12 mouse cellular contexts compared by ENCODE assay signal in genomic region chr1:135466935-135467334, GRCm38 (mm10). TPM values are rescaled to one million over a fixed set of nuclear protein-coding genes. Genes with fewer than 3 reads are reported as not detected.
DNase-seq lines count a peak whose midpoint lies in the region; ATAC-seq and TF ChIP-seq lines count a peak whose summit lies in the region.
"Had no signal": no experiment of that assay in that cellular context is flagged by ENCODE, and none has a peak within 500 bp of the region (broad histone marks: within the 10 kb centered on the region; RNA-seq: fewer than 3 reads in every experiment).

No protein-coding gene starts in this region.

- WGBS in midbrain, embryonic 11.5 days: 79% methylated on average over 3 of the region's 3 CpGs
- 75% methylated on average over 3 of the region's 3 CpGs for WGBS in midbrain, embryonic 13.5 days
- 55% methylated on average over 3 of the region's 3 CpGs for WGBS in heart, postnatal 0 days
- WGBS in stomach, embryonic 16.5 days: 64% methylated on average over 3 of the region's 3 CpGs

- no peaks in the 10 kb centered on the region for H3K9me3 ChIP-seq in midbrain, embryonic 11.5 days (ENCODE audit: control insufficient read depth, low read length)
- H3K9me3 ChIP-seq in midbrain, embryonic 13.5 days: no peaks in the 10 kb centered on the region
- no peaks in the 10 kb centered on the region for H3K9me3 ChIP-seq in heart, postnatal 0 days (replicated peaks; ENCODE audit: control insufficient read depth, low read length)
- H3K9me3 ChIP-seq in stomach, embryonic 16.5 days (replicated peaks; ENCODE audit: control insufficient read depth, low read length): no peaks in the 10 kb centered on the region
- H3K9me3 ChIP-seq: limb, embryonic 12.5 days had no signal

- ATAC-seq in midbrain, embryonic 11.5 days (ENCODE audit: low FRiP score): no peak
- ATAC-seq in midbrain, embryonic 13.5 days: no peak
- ATAC-seq in heart, postnatal 0 days (ENCODE audit: insufficient read depth, low read depth): 0 out of 2 replicates have a peak, but pooled peaks have one; percentile 35
- peak; percentile 21; the same call in 1 of the 2 replicates for ATAC-seq in stomach, embryonic 16.5 days (ENCODE audit: insufficient read depth, low FRiP score)
- no peak for ATAC-seq in cerebellum, adult (ENCODE audit: insufficient number of reproducible peaks, low FRiP score, low TSS enrichment)
- ATAC-seq: activated CD4-positive, CD25-positive, alpha-beta regulatory T cell, adult 4 months had no signal

- no peak overlapping the region for H3K4me3 ChIP-seq in midbrain, embryonic 11.5 days (ENCODE audit: low read depth, low read length)
- no peak overlapping the region for H3K4me3 ChIP-seq in midbrain, embryonic 13.5 days (replicated peaks)
- H3K4me3 ChIP-seq in heart, postnatal 0 days (ENCODE audit: low read depth, low read length): no peak overlapping the region
- H3K4me3 ChIP-seq in stomach, embryonic 16.5 days (replicated peaks; ENCODE audit: low read length): no peak overlapping the region
- H3K4me3 ChIP-seq: limb, embryonic 12.5 days had no signal

- no peak overlapping the region for H3K27ac ChIP-seq in midbrain, embryonic 11.5 days (ENCODE audit: low read depth, low read length)
- no peak overlapping the region for H3K27ac ChIP-seq in midbrain, embryonic 13.5 days
- H3K27ac ChIP-seq in heart, postnatal 0 days (ENCODE audit: low read depth): no peak overlapping the region
- H3K27ac ChIP-seq in stomach, embryonic 16.5 days (ENCODE audit: low read length): no peak overlapping the region
- H3K27ac ChIP-seq: limb, embryonic 12.5 days had no signal

- peak; percentile 49 for DNase-seq in adrenal gland, adult 2 months
- DNase-seq in adrenal gland, adult 8-10 months: no peak
- peak; percentile 60 for DNase-seq in midbrain, embryonic 11.5 days (ENCODE audit: low spot score, missing footprints)
- no peak for DNase-seq in heart, postnatal 0 days (ENCODE audit: low spot score)
- no peak for DNase-seq in ovary, postnatal 36 days (ENCODE audit: low spot score)
- DNase-seq: cerebellum, adult 9-10 months; gastrocnemius, postnatal 14 days had no signal

- no peak for TF ChIP-seq EP300 in heart, postnatal 0 days (IDR thresholded peaks at IDR 0.05; ENCODE audit: low read depth)

- no peaks in the 10 kb centered on the region for H3K27me3 ChIP-seq in midbrain, embryonic 11.5 days (ENCODE audit: control insufficient read depth, insufficient read depth, low read length)
- no peaks in the 10 kb centered on the region for H3K27me3 ChIP-seq in midbrain, embryonic 13.5 days
- H3K27me3 ChIP-seq in heart, postnatal 0 days (ENCODE audit: control insufficient read depth, insufficient read depth, low read length): no peaks in the 10 kb centered on the region
- H3K27me3 ChIP-seq in stomach, embryonic 16.5 days (ENCODE audit: control insufficient read depth, insufficient read depth, low read length): no peaks in the 10 kb centered on the region
- H3K27me3 ChIP-seq: limb, embryonic 12.5 days had no signal

- no peak for TF ChIP-seq CTCF in heart, postnatal 0 days (IDR thresholded peaks at IDR 0.05; ENCODE audit: low read depth)

- no peaks in the 10 kb centered on the region for H3K4me1 ChIP-seq in midbrain, embryonic 11.5 days (ENCODE audit: control insufficient read depth, insufficient read depth, low read length)
- H3K4me1 ChIP-seq in midbrain, embryonic 13.5 days (replicated peaks): no peaks in the 10 kb centered on the region
- H3K4me1 ChIP-seq in heart, postnatal 0 days (ENCODE audit: control insufficient read depth, insufficient read depth): no peaks in the 10 kb centered on the region
- H3K4me1 ChIP-seq in stomach, embryonic 16.5 days (ENCODE audit: control insufficient read depth, insufficient read depth, low read length): peaks cover 8% of the 10 kb centered on the region; the same call in 1 of the 2 replicates

- H3K9ac ChIP-seq in midbrain, embryonic 11.5 days (ENCODE audit: low read length): no peak overlapping the region
- no peak overlapping the region for H3K9ac ChIP-seq in midbrain, embryonic 13.5 days (replicated peaks)
- no peak overlapping the region for H3K9ac ChIP-seq in heart, postnatal 0 days (replicated peaks; ENCODE audit: low read depth, low read length)
- no peak overlapping the region for H3K9ac ChIP-seq in stomach, embryonic 16.5 days (ENCODE audit: low read length)
- H3K9ac ChIP-seq: limb, embryonic 12.5 days had no signal

- H3K4me2 ChIP-seq in midbrain, embryonic 11.5 days: no peak overlapping the region
- H3K4me2 ChIP-seq in midbrain, embryonic 13.5 days (replicated peaks): no peak overlapping the region
- no peak overlapping the region for H3K4me2 ChIP-seq in heart, postnatal 0 days (ENCODE audit: low read depth, low read length)
- no peak overlapping the region for H3K4me2 ChIP-seq in stomach, embryonic 16.5 days (ENCODE audit: low read depth, low read length)
- H3K4me2 ChIP-seq: limb, embryonic 12.5 days had no signal

- H3K36me3 ChIP-seq in midbrain, embryonic 11.5 days (ENCODE audit: control insufficient read depth, insufficient read depth, low read length): peaks cover 10% of the 10 kb centered on the region; the same call in 1 of the 2 replicates
- H3K36me3 ChIP-seq in midbrain, embryonic 13.5 days: peaks cover 97% of the 10 kb centered on the region
- peaks cover 88% of the 10 kb centered on the region for H3K36me3 ChIP-seq in heart, postnatal 0 days (replicated peaks; ENCODE audit: control insufficient read depth, insufficient read depth, low read length)
- peaks cover 4% of the 10 kb centered on the region for H3K36me3 ChIP-seq in stomach, embryonic 16.5 days (ENCODE audit: control insufficient read depth, insufficient read depth, low read length)

RNA-seq across cellular contexts. Expression of gene Ipo9, which starts 36.6 kb away (rescaled TPM):
- 10 to 100 TPM; 58.6 to 77.5 TPM for total RNA-seq in adrenal gland, adult 2 months (2021)
- polyA plus RNA-seq in adrenal gland, adult 2 months (2012; rRNA removed): 76.6 and 80.7 TPM in 2 replicates
- total RNA-seq in adrenal gland, adult 8-10 months (2022): 100 to 1,000 TPM in 2 of 4 experiments, 10 to 100 TPM in 2; 71.1 to 104 (median 90.1) TPM
- polyA plus RNA-seq in midbrain, embryonic 11.5 days (2014; fragmentation: Nextera tagmentation; extraction: Ambion mirVana): 167 and 188 TPM in 2 replicates
- polyA plus RNA-seq in midbrain, embryonic 13.5 days (2015; fragmentation: Nextera tagmentation; extraction: Ambion mirVana): 136 and 142 TPM in 2 replicates
- 41.0 and 67.8 TPM in 2 replicates for total RNA-seq in heart, postnatal 0 days (2014; rRNA removed; ENCODE audit: low replicate concordance)
- polyA plus RNA-seq in heart, postnatal 0 days (2015; fragmentation: Nextera tagmentation; extraction: Ambion mirVana): 27.7 and 32.3 TPM in 2 replicates
- 92.4 and 94.8 TPM in 2 replicates for polyA plus RNA-seq in stomach, embryonic 16.5 days (2015; fragmentation: Nextera tagmentation; extraction: Ambion mirVana)

Comparison
In these comparisons a context has a peak if more than half of its experiments do, and no peak if none do; other contexts are left out.
1. DNase-seq: peak in adrenal gland, adult 2 months (single experiment) and midbrain, embryonic 11.5 days (single experiment); none in adrenal gland, adult 8-10 months (single experiment), heart, postnatal 0 days (single experiment) and ovary, postnatal 36 days (single experiment).
2. ATAC-seq: peak in heart, postnatal 0 days (single experiment) and stomach, embryonic 16.5 days (single experiment); none in midbrain, embryonic 11.5 days (single experiment), midbrain, embryonic 13.5 days (single experiment) and cerebellum, adult (single experiment).